Mouse (Mus musculus) liver, embryonic 16.5 days (tissue): ENCODE measurements around the gene Dph5. TPM values are rescaled to one million over a fixed set of nuclear protein-coding genes. Genes with fewer than 3 reads are reported as not detected.

ENCODE experiments used
- ATAC-seq: fragments of 200-750 bp; cut with Nextera tagmentation; 2 replicates; pipeline ENCODE4 v1.8.0; 2017; ENCODE audit warnings: low read depth, mild to moderate bottlenecking, moderate number of reproducible peaks, moderate library complexity
- H3K27ac ChIP-seq: fragments of 300-500 bp; sonication (generic); 2 replicates; pipeline ENCODE4 v1.5.1; 2014; ENCODE audit warnings: mild to moderate bottlenecking, low read length
- H3K27me3 ChIP-seq: fragments of 300-500 bp; sonication (generic); 2 replicates; pipeline ENCODE4 v1.6.1; 2014; ENCODE audit warnings: low read depth, low read length, mixed read lengths; ENCODE audit not compliant: control insufficient read depth, insufficient read depth
- H3K36me3 ChIP-seq: fragments of 300-500 bp; sonication (generic); 2 replicates; pipeline ENCODE4 v1.6.1; 2014; ENCODE audit warnings: mild to moderate bottlenecking; ENCODE audit not compliant: control insufficient read depth, insufficient read depth
- H3K4me1 ChIP-seq: fragments of 300-500 bp; sonication (generic); 2 replicates; pipeline ENCODE4 v1.6.1; 2014; ENCODE audit warnings: low read depth, low read length, mixed read lengths; ENCODE audit not compliant: control insufficient read depth
- H3K4me2 ChIP-seq: fragments of 300-500 bp; sonication (generic); 2 replicates; pipeline ENCODE4 v1.6.1; 2014; ENCODE audit warnings: low read depth, low read length, mixed read lengths
- H3K4me3 ChIP-seq: fragments of 300-500 bp; sonication (generic); 2 replicates; pipeline ENCODE4 v1.5.1; 2014; ENCODE audit warnings: low read depth, mild to moderate bottlenecking, low read length
- H3K9ac ChIP-seq: fragments of 300-500 bp; sonication (generic); 2 replicates; pipeline ENCODE4 v1.6.1; 2014; ENCODE audit warnings: low read depth, low read length
- H3K9me3 ChIP-seq: fragments of 300-500 bp; sonication (generic); replicated peaks from 2 replicates; pipeline ENCODE4 v1.6.1; 2016; ENCODE audit warnings: low read length; ENCODE audit not compliant: control insufficient read depth
- WGBS: fragments of 180-500 bp; shearing (Covaris S2); extraction: QIAGEN DNeasy Blood & Tissue Kit; methylation state at CpG from one replicate; pipeline ENCODE4 v1.1.7; 2014; ENCODE audit not compliant: insufficient replicate concordance; 5-methylcytosine and 5-hydroxymethylcytosine counted together
- polyA plus RNA-seq: library from polyadenylated mRNA; unstranded; fragments of >200 nt; fragmentation: Nextera tagmentation; extraction: Ambion mirVana; gene quantifications from 2 replicates; pipeline ENCODE4 v1.2.1, GENCODE M21; 2015

Gene Dph5
- polyA plus RNA-seq, 1 experiment from 2014 or later, result 13.6 TPM

GRCm38 (mm10) chr3:115937807-115938206, 50.2 kb downstream of the Dph5 start:
- ATAC-seq, result no peak
- no peaks in the 10 kb centered on the region for H3K4me1 ChIP-seq
- H3K9ac ChIP-seq, result no peak overlapping the region
- H3K27me3 ChIP-seq, result no peaks in the 10 kb centered on the region
- H3K4me3 ChIP-seq, result no peak overlapping the region
- H3K27ac ChIP-seq, result no peak overlapping the region
- no peaks in the 10 kb centered on the region for H3K9me3 ChIP-seq
- WGBS, result 71% methylated on average over 10 of the region's 10 CpGs
- no peak overlapping the region for H3K4me2 ChIP-seq
- no peaks in the 10 kb centered on the region; the same call in none of the 2 replicates for H3K36me3 ChIP-seq

- Histone ChIP-seq H3K27ac (no peak overlapping the region), H3K27me3 (no peaks in the 10 kb centered on the region), H3K9me3 (no peaks in the 10 kb centered on the region), H3K36me3 (no peaks in the 10 kb centered on the region; the same call in 1 of the 2 replicates), H3K4me3 (no peak overlapping the region), H3K4me2 (no peak overlapping the region), H3K9ac (no peak overlapping the region), H3K4me1 (no peaks in the 10 kb centered on the region)
- 74% methylated on average over 4 of the region's 4 CpGs for WGBS
- ATAC-seq, result no peak
These were observed 52.9 kb downstream of the Dph5 start for GRCm38 (mm10) chr3:115940510-115940909.

GRCm38 (mm10) chr3:115941464-115941863, 53.8 kb downstream of the Dph5 start:
- WGBS, result 84% methylated on average over 8 of the region's 8 CpGs
- H3K9me3 ChIP-seq, result no peaks in the 10 kb centered on the region

GRCm38 (mm10) chr3:115944376-115944775, 56.7 kb downstream of the Dph5 start:
- H3K4me2 ChIP-seq, result no peak overlapping the region
- no peak overlapping the region for H3K27ac ChIP-seq
- H3K9ac ChIP-seq, result no peak overlapping the region
- no peak for ATAC-seq
- H3K27me3 ChIP-seq, result no peaks in the 10 kb centered on the region
- H3K9me3 ChIP-seq, result no peaks in the 10 kb centered on the region
- no peak overlapping the region for H3K4me3 ChIP-seq
- H3K36me3 ChIP-seq, result peaks cover 4% of the 10 kb centered on the region
- H3K4me1 ChIP-seq, result no peaks in the 10 kb centered on the region
- WGBS, result 83% methylated on average over 6 of the region's 6 CpGs

More at GRCm38 (mm10) chr3:115941464-115941863, 53.8 kb downstream of the Dph5 start:
- Histone ChIP-seq H3K36me3 (peaks cover 4% of the 10 kb centered on the region), H3K27me3 (no peaks in the 10 kb centered on the region), H3K4me1 (no peaks in the 10 kb centered on the region), H3K4me2 (no peak overlapping the region), H3K27ac (no peak overlapping the region), H3K9ac (no peak overlapping the region), H3K4me3 (no peak overlapping the region)
- ATAC-seq, result no peak

- ATAC-seq, result no peak
- 77% methylated on average over 8 of the region's 8 CpGs for WGBS
- no peaks in the 10 kb centered on the region for H3K9me3 ChIP-seq
- no peak overlapping the region for H3K27ac ChIP-seq
- no peak overlapping the region for H3K4me3 ChIP-seq
- no peaks in the 10 kb centered on the region for H3K4me1 ChIP-seq
- peaks cover 8% of the 10 kb centered on the region for H3K36me3 ChIP-seq
- H3K9ac ChIP-seq, result no peak overlapping the region
- no peaks in the 10 kb centered on the region for H3K27me3 ChIP-seq
- H3K4me2 ChIP-seq, result no peak overlapping the region
These were observed 58.6 kb downstream of the Dph5 start for GRCm38 (mm10) chr3:115946272-115946671.

- H3K4me3 ChIP-seq, result no peak overlapping the region
- no peak overlapping the region for H3K9ac ChIP-seq
- no peak for ATAC-seq
- H3K27me3 ChIP-seq, result no peaks in the 10 kb centered on the region
- no peaks in the 10 kb centered on the region for H3K9me3 ChIP-seq
- H3K4me2 ChIP-seq, result no peak overlapping the region
- H3K27ac ChIP-seq, result no peak overlapping the region
- peaks cover 11% of the 10 kb centered on the region for H3K36me3 ChIP-seq
- 68% methylated on average over 3 of the region's 3 CpGs for WGBS
- H3K4me1 ChIP-seq, result no peaks in the 10 kb centered on the region
These were observed 61.7 kb downstream of the Dph5 start for GRCm38 (mm10) chr3:115949220-115949920.

GRCm38 (mm10) chr3:115949921-115950877, 62.6 kb downstream of the Dph5 start:
- WGBS, result 76% methylated on average over 6 of the region's 6 CpGs
- Histone ChIP-seq H3K9ac (no peak overlapping the region), H3K27ac (no peak overlapping the region), H3K4me3 (no peak overlapping the region), H3K9me3 (no peaks in the 10 kb centered on the region), H3K4me1 (no peaks in the 10 kb centered on the region), H3K27me3 (no peaks in the 10 kb centered on the region), H3K36me3 (peaks cover 11% of the 10 kb centered on the region), H3K4me2 (no peak overlapping the region)
- no peak for ATAC-seq

GRCm38 (mm10) chr3:115951221-115951620, 63.6 kb downstream of the Dph5 start:
- no peak for ATAC-seq
- Histone ChIP-seq H3K9me3 (no peaks in the 10 kb centered on the region), H3K9ac (no peak overlapping the region), H3K27ac (no peak overlapping the region), H3K36me3 (peaks cover 9% of the 10 kb centered on the region), H3K4me2 (no peak overlapping the region), H3K27me3 (no peaks in the 10 kb centered on the region), H3K4me3 (no peak overlapping the region), H3K4me1 (no peaks in the 10 kb centered on the region)
- 65% methylated on average over 3 of the region's 3 CpGs for WGBS

GRCm38 (mm10) chr3:115952356-115952755, 64.7 kb downstream of the Dph5 start:
- H3K4me1 ChIP-seq, result no peaks in the 10 kb centered on the region
- no peaks in the 10 kb centered on the region for H3K9me3 ChIP-seq
- H3K27me3 ChIP-seq, result no peaks in the 10 kb centered on the region
- WGBS, result 72% methylated on average over 4 of the region's 4 CpGs
- ATAC-seq, result no peak
- H3K9ac ChIP-seq, result no peak overlapping the region
- no peak overlapping the region for H3K4me2 ChIP-seq
- H3K27ac ChIP-seq, result no peak overlapping the region
- H3K4me3 ChIP-seq, result no peak overlapping the region
- H3K36me3 ChIP-seq, result peaks cover 7% of the 10 kb centered on the region
